Mouse (Mus musculus) ES-Bruce4 (cell line): ENCODE measurements at regions not wholly inside any gene's neighbourhood (a gene's known extent, or its start where the extent isn't known, plus 50 kb on each side); places are given as distances from the start of the nearest gene placed in this dataset.

Experiments used
- H3K27ac ChIP-seq: 2 replicates; pipeline ENCODE4 v1.5.1; 2012; ENCODE audit warnings: low read length, inconsistent platforms; ENCODE audit not compliant: insufficient read depth
- H3K27me3 ChIP-seq: 2 replicates; pipeline ENCODE4 v1.6.1; 2012; ENCODE audit warnings: mild to moderate bottlenecking, low read length, inconsistent platforms; ENCODE audit not compliant: control insufficient read depth, poor library complexity, insufficient read depth, severe bottlenecking
- H3K36me3 ChIP-seq: 2 replicates; pipeline ENCODE4 v1.6.1; 2012; ENCODE audit warnings: inconsistent platforms, mild to moderate bottlenecking, low read length, moderate library complexity; ENCODE audit not compliant: control insufficient read depth, poor library complexity, insufficient read depth, severe bottlenecking
- H3K4me1 ChIP-seq: one replicate; pipeline ENCODE4 v1.8.1; 2011; ENCODE audit warnings: low read length; ENCODE audit not compliant: control insufficient read depth, insufficient read depth
- H3K4me3 ChIP-seq: 2 replicates; pipeline ENCODE4 v1.5.1; 2011; ENCODE audit warnings: low read depth, mild to moderate bottlenecking, low read length
- H3K9ac ChIP-seq: 2 replicates; pipeline ENCODE4 v1.6.1; 2012; ENCODE audit warnings: low read depth, mild to moderate bottlenecking, inconsistent platforms; ENCODE audit not compliant: poor library complexity, severe bottlenecking
- H3K9me3 ChIP-seq: replicated peaks from 2 replicates; pipeline ENCODE4 v1.6.1; 2012; ENCODE audit warnings: mild to moderate bottlenecking, low read length, inconsistent platforms; ENCODE audit not compliant: control insufficient read depth, poor library complexity, insufficient read depth, severe bottlenecking
- CTCF ChIP-seq: IDR thresholded peaks from one replicate; pipeline ENCODE4 v1.8.1; 2011; ENCODE audit warnings: low read depth, low read length
- EP300 ChIP-seq: IDR thresholded peaks from 2 replicates; pipeline ENCODE4 v1.6.1; 2011; ENCODE audit warnings: low read depth, low read length; ENCODE audit not compliant: insufficient read depth
- POLR2A ChIP-seq: IDR thresholded peaks from one replicate; pipeline ENCODE4 v1.8.1; 2011; ENCODE audit warnings: low read length; ENCODE audit not compliant: insufficient read depth

DNA sequence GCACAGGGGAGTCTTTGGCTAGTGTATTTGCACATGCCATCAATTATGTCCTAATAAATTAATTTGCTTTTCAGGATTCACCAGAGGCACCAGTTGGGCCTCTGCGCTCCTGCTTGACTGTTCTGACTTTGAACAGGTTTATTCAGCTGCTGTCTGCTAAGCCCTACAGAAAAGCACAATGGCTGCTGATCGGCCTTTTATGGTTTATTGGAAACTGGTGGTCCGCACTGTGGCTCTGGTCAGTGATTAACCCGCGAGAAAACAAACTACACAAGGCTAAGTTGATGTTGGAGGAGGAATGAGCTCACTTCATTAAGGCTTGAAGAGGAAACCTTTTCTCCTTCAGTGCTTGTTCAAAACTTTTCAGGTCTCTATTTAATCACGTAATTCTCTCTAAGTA lies 208.4 kb upstream of the Gpr101 start:
- TF ChIP-seq CTCF (no peak), POLR2A (no peak), EP300 (no peak)
- H3K9me3 ChIP-seq = no peaks in the 10 kb centered on the region

DNA sequence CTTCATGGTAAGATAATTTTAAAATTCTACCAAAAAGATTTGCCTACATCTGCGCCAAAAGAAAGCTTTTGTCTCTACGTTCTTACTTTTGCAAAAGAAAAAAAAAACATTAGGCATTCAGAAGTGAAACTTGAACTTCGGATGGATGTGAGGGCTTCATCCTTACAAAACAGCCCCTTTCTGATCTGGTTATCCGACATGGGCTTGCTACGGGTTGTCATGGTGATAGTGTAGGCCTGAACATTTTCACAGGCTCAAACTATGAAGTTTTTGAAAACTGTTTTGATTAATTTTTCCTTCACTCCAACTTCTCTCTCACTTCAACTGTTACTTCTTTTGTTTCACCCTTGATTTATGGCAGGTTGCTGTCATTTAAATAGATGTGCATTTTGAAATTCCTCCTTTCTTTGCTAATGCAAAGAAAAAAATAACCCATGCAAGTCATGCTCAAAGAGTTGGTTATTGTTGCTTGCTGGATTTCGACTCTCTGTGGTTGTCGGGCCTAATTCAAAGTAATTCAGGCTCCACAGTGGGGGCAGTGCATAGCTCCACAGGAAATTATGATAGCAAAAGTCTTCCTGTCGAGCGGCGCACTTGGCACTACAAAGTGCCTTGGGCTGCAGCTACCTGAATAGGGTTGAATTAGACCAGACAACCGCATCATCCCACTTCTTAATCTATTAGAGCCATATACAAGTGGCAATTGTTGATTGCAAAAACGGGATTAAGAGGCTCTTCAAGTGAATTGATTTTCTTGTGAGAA lies 205.7 kb upstream of the Gpr101 start:
- Histone ChIP-seq H3K4me1 (no peaks in the 10 kb centered on the region), H3K9ac (no peak overlapping the region), H3K9me3 (no peaks in the 10 kb centered on the region), H3K27me3 (no peaks in the 10 kb centered on the region), H3K4me3 (no peak overlapping the region), H3K36me3 (no peaks in the 10 kb centered on the region), H3K27ac (no peak overlapping the region)
- no peak for TF ChIP-seq EP300
- TF ChIP-seq POLR2A = no peak
- no peak for TF ChIP-seq CTCF

More for the DNA sequence above, 208.4 kb upstream of the Gpr101 start:
- Histone ChIP-seq H3K4me1 (no peaks in the 10 kb centered on the region), H3K4me3 (no peak overlapping the region), H3K9ac (no peak overlapping the region), H3K27me3 (no peaks in the 10 kb centered on the region), H3K27ac (no peak overlapping the region), H3K36me3 (no peaks in the 10 kb centered on the region)

DNA sequence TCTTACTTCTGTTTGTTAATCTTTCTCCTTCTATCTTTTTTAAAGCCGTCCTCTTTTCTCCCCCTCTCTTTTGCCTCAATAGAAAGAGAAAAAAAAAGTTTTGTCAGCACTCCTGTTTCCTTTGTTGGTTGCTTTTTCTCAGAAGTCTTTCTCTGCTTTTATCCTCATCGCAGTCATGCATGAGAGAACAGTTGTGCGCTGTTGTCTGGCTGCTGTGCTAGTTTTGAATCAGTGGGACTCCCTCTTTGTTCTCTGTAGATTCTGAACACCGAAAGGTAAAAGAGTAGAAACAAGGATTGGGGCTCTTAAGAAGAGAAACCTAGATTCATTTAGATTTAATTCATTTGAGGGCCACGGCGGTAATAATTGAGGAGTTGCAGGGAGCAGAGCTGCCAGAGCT lies 204.9 kb upstream of the Gpr101 start:
- no peaks in the 10 kb centered on the region for H3K9me3 ChIP-seq
- TF ChIP-seq EP300 = no peak
- TF ChIP-seq CTCF = no peak
- TF ChIP-seq POLR2A = no peak
- no peak overlapping the region for H3K4me3 ChIP-seq
- H3K27me3 ChIP-seq = no peaks in the 10 kb centered on the region
- H3K36me3 ChIP-seq = no peaks in the 10 kb centered on the region
- H3K9ac ChIP-seq = no peak overlapping the region
- no peak overlapping the region for H3K27ac ChIP-seq
- no peaks in the 10 kb centered on the region for H3K4me1 ChIP-seq

DNA sequence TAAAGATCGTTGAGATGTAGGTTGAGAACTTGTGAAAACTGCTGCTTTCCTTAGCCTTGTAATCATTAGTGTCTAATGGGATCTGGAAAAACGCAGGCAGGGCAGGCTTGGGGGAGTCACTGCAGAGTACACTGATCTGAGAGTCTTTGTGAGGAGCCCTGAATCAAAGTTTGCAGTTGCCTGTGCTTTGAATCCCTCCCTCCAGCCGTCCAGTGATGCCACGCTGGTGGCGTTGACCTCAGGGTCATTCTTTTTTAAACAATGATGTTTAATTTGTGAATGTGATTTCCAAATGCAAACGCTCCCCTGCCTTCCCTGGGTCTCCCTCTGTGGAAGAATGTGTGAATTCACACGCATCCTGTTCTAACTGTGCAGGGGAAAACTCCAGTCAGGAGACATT lies 204.4 kb upstream of the Gpr101 start:
- Histone ChIP-seq H3K27ac (no peak overlapping the region), H3K27me3 (no peaks in the 10 kb centered on the region), H3K4me1 (no peaks in the 10 kb centered on the region), H3K4me3 (no peak overlapping the region), H3K9me3 (no peaks in the 10 kb centered on the region), H3K9ac (no peak overlapping the region), H3K36me3 (no peaks in the 10 kb centered on the region)
- TF ChIP-seq EP300 = no peak
- TF ChIP-seq CTCF = no peak
- no peak for TF ChIP-seq POLR2A

DNA sequence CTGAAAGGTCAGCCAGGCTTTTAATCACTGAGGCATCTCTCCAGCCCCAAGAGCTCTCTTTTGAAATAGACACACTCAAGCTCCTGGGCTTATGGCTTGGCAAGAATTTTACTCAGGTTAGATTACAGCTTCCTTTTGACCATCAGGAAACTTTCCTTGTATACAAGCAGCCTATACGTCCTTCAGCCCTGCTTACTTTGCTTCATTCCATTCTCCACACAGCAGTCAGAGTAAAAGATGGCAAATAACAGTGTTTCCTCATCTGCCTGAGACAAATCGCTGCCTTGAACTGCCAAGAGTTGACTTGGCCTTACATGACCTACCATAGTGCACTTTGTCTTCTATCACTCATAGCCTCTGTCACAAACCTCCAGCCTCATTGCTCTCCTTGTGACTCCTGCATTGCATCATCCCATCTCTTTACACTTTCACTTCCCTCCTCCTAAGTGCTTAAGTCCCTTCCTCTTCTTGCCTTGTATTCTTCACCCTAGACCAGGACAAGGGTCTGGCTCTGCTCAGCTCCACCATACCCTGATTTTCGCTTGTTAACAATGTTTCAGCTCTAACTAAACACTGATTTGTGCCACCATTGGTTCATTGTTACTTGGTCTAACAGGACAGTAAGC lies 203.2 kb upstream of the Gpr101 start:
- TF ChIP-seq CTCF (no peak), EP300 (no peak), POLR2A (no peak)
- Histone ChIP-seq H3K9me3 (no peaks in the 10 kb centered on the region), H3K4me1 (no peaks in the 10 kb centered on the region), H3K9ac (no peak overlapping the region), H3K27me3 (no peaks in the 10 kb centered on the region), H3K4me3 (no peak overlapping the region), H3K36me3 (no peaks in the 10 kb centered on the region), H3K27ac (no peak overlapping the region)

DNA sequence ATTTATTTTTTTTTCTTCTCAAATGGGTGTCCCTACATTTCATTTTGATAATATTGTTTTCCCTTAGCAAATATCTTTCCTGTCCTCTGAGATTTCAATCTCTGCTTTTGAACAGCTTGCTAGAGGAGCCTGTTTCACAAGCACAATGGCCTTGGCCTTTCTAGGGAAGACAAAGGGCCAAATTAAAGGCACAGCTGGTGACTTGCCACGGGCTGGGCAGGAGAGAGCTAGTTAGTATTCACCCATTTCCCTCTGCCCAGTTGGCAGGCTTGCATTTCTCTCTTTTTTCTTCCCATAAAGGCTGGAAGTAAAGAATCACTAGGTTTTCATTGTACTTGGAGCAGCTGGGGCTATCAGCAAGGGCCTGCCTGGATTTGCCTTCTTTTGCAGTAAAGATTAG lies 188.9 kb upstream of the Gpr101 start:
- Histone ChIP-seq H3K27me3 (no peaks in the 10 kb centered on the region), H3K36me3 (no peaks in the 10 kb centered on the region), H3K4me3 (no peak overlapping the region), H3K9ac (no peak overlapping the region), H3K9me3 (peaks cover 5% of the 10 kb centered on the region; the same call in 1 of the 2 replicates), H3K27ac (no peak overlapping the region), H3K4me1 (no peaks in the 10 kb centered on the region)
- TF ChIP-seq CTCF = no peak
- no peak for TF ChIP-seq POLR2A
- no peak for TF ChIP-seq EP300
